Mouse (Mus musculus) embryonic fibroblast, embryonic 13.5 days (primary cell): ENCODE data around the gene Olfr822.
"Not testable (repeated sequence)": the region's sequence is repeated elsewhere in the genome, so short reads cannot be mapped to it uniquely, and the experiment has no call there.

Experiments
- CTCF ChIP-seq: IDR thresholded peaks from 2 replicates; pipeline ENCODE4 v1.5.1; 2011; ENCODE audit warnings: mild to moderate bottlenecking, control low read depth, low read length, moderate library complexity, borderline replicate concordance; ENCODE audit not compliant: insufficient read depth
- POLR2A ChIP-seq: IDR thresholded peaks from 2 replicates; pipeline ENCODE4 v1.6.1; 2011; ENCODE audit warnings: low read depth, mild to moderate bottlenecking, control low read depth, low read length, moderate library complexity

- TF ChIP-seq CTCF, POLR2A: not testable (repeated sequence)
These were observed 45.0 kb downstream of the Olfr822 start for GRCm38 (mm10) chr10:130116045-130116444.
